Mouse (Mus musculus) T-cell, adult 2 months (primary cell): ENCODE measurements around the gene Ncor2.
A peak's percentile ranks its signal among the peaks of the same experiment; 100 is the strongest.

Source experiments
- DNase-seq: peaks from one replicate; pipeline ENCODE4 v3.0.0; 2022; ENCODE audit warnings: low spot score

The Ncor2 gene

DNA sequence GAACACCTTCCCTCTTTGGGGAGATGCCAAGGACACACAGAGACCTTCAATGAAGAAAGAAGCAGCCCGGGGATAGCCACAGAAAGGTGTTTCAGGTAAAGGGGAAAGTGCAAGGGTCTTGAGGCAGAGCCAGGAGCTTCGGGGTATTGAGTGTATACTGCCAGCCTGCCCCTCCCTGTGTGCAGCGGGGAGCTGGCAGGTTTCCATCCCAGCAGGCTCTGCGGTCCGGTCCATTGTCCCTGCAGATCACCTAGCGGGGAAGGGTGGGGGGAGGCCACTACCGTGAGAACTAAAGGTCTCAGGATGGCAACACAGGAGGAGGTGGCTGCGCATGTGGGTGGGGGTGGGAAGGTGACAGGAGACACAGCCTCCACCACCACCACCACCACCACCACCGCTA lies 12.6 kb upstream of the Ncor2 start:
- no peak for DNase-seq

DNA sequence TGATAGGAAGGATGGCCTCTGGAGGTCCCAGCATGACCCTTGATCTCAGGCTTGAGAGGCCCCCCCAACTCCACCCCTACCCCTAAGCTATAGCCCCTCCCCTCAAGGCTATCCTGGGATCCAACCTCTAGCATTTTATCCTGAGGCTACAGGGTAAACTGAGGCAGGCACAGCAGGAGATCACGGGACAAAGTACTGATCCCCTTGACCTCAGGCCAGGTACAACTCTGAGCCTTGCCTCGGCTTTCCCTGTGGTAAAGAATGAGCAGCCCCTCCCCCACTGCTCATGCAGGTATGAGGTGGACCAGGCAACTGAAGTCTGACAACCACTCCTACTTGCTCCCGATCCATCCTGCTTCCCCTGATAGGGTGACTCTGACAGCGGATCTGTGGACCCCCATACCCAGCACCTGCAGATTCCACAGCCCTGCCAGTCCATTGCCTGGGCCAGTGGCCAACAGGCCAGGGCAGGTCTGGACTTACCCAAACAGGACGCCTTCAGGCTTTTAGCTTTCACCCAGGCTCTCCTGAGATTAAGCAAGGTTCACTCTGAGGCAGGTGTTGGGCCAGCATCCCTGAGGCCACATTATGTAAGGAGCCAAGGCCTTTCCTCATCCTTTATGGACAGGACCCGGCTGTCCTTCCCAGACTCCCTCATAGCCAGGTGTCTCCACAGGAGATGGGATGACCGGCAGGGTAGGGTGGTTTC lies 11.2 kb upstream of the Ncor2 start:
- DNase-seq = no peak

DNA sequence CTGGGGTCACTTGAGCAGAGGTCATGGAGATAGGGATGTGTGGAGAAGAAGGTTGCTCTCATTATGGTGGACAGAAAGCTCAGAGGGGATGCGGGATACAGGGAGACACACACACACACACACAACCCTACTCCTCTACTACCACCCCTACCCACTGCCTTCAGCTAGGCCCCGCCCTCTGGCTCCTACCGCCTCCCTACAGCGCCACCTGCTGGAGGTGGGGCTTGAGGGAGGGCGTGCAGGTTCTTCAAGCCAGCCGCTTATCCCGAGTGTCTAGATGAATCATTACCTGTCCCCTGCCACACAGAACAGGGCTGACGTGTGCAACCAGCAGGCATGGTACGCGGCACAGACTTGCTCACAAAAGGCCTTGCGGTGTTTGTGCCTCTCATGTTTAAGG lies 10.6 kb upstream of the Ncor2 start:
- DNase-seq = peak; percentile 88

DNA sequence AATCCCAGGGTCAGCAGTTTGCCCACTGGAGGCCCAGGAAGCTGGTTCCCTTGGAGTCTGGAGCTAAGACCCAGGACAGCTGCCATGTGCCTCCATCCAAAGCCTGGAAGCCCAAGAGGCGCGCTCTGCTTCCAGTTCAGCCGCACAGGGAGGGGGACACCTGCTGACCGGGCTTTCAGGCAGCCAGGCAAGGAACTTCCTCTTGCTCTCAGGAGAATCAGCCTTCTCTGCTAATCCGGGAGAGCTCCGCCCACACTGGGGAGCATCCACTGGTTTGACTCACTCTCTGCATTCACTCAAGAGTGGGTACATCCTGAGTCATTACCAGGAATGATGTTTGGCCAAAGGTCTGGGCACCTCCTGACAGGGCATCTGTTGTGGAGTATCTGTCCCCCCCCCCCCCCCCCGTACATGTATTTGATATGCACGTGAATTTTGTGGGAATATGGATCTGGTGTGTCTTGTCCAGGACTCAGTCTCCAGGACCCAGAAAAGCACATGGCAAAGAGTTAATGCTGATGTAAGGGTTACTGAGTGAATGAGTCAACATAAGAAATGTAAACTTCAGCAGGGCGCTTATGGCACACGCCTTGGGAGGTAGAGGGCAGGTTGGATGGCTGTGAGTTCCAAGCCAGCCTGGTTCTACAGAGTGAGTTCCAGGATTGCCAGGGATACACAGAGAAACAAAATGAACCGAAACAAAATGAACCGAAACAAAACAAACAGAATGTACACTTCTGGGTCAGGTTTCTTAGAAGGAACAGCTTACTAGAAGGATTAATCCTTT lies 10.0 kb upstream of the Ncor2 start:
- DNase-seq = no peak

DNA sequence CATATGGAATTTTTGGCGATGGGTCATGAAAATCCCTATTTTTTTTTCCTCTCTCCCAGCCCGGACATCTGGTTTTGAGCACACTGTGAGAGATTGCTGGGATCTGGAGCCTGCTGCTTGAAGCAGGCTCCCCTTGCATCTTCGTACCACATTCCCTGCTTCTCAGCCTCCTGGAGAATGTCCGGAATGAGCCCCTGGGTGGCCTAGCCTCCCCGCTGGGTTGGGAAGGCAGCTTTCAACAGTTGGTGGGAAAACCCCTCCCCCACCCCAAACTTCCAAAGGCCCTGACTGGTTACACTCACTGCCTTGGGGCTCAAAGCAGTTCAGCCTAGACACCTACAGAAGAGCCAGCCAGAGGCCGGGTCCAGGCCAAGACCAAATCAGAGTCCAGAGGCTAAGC lies 5.8 kb upstream of the Ncor2 start:
- no peak for DNase-seq

DNA sequence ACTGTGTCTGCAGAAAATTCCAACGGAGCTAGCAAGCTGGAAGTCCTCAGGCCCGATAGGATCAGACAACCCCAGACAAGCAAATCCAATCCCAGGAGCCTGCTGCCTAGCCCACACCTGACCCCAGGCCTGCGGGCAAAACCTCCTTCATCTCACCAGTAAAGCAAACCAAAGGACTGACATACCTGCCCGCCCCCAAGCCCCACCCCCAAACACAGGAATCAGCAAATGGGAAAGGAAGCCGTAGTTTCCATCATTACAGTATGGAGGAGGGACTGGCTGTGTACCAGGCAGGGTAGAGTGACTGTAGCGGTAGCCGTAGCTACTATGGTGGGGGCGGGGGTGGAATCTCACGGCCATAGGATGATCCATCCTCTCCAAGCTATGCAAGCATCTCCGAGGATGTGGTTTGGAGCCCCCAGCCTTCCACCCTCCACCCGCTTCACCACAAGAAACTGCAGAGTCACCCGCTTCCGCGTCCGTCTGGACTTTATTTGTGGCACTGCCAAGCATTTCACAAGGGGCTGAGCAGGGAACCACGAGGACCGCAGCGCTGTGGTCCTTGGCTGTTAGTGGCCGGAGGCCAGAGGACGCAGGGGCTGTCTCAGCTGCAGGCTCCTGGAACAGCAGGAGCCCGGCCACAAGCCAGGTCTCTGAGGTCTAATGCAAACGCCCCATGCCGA lies 4.4 kb upstream of the Ncor2 start:
- DNase-seq = peak; percentile 62

DNA sequence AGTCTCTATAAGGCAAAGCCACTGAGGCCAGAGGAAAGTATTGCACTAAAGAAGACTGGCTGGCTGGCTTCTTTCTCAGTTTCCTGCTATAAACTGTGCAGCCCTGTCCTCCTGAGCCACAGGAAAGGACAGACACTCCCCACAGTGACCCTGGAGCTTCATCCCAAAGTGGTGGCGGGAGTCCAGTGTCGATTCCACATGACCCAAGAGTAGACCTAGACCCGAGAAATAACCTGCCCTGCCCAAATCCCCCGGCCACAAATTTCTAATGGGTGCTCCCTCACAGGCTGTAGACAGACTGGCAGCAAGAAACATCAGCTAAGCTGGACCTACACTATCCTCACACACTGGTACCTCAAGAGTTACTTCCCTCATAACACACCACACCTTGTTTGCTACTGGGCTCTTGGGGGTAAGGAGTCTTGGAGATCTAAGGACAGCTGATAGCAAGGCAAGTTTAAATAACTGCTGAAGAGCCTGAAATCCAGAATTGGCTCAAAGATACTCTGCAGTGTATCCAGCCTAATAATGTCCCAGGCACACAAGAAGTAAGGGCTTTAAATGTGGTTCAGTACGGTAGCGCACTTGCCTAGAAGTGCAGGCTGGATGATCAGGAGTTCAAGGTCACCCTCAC lies 1.7 kb upstream of the Ncor2 start:
- no peak for DNase-seq

DNA sequence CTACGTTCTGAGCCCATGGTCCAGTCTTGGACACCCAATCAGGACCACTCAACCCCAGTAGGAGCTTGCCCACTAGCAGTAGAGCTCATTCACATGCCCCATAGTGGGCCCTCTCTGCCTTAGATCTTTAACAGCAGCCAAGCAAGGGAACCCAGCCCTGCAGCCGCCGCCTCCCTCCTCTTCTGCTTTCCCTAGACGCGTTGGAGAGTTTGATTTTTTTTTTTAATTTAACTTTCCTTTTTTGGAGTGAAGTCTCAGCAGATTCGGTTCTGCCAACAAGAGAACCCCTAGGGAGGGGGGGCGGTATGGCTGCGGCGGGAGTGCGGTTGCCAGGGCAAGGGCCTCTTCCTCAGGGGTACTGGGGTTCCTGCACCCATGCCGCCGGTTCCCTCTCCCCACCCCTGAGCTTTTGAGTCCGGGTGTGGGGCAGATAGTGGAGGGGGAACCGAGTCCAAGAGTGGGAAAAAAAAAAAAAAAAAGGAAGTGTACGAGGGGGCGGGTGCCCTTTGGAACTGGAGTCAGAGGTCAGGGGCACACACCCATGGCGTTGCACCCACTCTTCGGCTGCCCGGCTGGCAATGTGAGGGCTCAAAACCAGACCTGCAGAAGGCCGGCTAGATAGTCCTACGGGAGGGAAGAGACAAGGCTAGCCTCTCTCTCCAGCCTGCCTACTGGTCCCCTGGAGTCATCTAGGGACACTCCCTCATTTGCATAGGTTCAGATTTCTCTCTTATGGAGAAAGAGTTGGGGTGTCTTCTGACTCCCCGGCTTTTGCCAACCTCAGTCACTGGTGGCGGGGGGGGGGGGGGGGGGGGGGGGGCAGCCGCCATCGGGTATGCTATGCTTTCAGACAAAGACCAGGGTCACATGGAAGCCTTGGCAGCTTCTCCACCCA lies 963 bp upstream of the Ncor2 start:
- DNase-seq = peak; percentile 37

DNA sequence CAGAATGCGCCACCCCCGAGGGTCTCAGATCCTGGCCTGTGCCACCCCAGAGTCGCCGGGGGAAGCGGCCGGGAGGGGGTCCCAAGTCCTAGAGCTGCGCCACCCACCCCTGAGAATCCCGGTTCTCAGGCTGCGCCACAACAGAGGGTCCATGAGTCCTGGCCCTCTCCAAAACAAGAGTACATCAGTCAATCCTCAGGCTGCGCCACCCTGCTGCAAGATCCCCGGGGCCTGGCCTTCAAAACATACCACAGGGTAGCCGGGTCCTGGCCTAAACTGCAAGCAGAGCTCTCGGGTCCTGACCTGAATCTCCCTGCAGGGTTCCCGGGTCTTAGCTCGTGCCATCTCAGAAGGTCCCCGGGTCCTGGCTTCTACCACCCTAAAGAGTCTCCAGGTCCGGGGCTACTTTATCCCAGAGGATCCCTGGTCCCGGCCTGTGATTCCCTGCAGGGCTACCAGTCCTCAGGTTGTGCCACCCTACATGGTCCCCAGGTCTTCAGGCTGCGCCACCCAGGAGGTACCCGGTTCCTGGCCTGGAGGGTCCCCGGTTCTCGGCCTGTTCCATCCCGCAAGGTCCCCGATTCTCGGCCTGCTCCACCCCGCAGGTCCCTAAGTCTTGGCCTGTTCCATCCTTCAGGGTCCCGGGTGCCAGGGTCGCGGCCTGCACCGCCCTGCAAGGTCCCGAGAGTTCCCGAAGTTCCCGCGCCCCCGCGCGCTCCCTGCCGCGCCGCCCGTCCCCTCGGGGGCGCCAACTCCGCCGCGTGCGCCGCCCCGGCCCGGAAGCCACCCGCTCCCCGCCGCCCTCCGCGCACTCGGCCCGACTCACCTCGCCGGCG lies 630 bp downstream of the Ncor2 start:
- DNase-seq = peak; percentile 37

DNA sequence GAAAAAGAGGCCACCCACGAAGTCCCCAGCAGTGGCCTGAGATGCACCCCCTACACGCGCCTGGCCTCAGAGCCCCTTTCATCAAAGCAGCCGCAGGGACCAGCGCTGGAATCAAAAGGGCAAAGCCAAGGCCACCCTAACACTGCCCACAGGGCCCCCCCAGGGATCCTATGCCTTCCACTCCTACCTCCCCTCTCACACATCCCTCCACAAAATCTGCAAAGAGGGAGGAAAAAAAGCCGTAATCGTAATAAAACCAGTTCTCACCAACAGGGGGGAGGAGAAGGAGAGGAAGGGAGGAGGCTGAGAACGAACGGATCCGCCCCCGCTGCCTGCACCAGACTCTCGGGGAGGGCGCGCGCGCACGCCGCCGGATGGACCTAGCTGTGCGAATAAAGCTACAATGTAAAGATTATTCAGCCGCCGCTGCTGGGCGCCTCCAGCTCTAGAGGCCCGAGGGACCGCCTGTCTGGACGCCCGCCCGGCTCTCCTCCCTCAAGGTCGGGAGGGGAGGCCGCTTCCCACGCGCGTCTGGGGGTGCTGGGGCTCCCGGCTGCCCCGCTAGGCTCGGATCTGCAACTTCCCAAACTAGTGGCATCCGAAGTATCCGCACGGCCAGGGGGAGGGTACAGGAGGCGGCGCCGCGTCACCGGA lies 1.4 kb downstream of the Ncor2 start:
- peak; percentile 85 for DNase-seq

DNA sequence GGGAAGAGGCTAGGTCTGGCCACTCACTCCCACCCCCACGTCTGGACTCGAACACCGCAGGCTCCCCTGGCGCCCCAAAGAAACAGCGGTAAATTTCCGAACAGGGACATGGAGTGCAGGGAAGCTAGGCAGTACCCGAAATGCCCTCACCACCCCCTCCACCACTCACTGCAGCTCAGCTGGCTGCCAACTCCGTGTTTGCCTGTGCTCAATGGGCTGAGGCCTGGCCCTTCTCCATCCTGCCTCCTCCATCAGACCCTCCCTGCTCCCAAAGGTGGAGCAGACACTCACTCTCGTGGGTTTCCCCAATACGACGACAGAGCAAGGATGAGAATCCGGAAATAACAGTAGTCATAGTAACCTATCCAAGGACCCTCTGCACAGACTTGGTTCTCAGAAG lies 2.2 kb downstream of the Ncor2 start:
- no peak for DNase-seq

DNA sequence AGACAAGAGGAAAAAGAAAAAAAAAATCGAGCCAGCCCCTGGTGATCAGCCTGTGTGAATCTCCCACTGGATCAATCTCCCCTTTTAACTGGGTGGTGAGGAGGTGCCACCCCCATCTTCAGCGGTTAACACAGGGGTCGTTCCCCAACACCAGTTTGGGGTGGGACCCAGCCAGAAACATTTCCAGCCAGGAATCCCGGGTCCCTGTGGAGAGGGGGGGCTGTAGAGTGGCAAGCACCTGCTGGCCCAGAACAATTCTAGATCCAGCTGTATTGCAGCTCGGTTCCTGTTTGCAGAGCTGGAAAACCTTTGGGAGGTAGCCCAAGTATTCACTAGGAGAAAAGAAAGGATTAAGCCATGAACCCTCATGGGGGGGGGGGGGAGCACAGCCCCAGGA lies 2.7 kb downstream of the Ncor2 start:
- no peak for DNase-seq

DNA sequence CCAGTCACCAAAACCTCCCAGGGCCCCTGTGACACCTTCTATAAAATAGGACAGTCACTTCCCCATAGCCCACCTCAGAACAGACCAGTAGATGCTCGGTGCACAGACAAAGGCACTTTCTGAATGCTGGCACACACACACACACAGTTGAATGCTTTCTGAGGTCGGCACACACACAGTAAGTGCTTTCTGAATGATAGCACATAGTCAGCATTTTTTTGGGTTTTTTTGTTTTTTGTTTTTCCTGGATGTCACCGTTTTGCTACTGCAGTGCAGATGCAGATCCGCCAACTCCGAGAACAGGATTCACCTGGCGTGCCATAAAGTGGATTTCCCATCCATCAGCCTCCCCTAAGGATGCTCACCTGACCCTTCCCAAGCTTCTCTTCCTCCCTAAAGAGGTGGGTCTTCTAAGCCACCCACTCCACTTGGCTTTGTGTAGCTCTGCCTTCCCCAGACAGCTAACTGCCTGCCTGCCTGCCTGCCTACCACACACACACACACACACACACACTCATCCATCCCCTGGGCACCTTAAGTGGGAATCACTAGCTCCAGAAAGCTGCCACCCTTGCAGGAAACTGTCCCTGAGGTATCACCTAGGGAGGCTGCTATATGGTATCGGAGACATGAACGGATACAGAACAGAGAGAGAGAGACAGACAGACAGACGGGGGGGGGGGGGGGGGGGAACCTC lies 3.2 kb downstream of the Ncor2 start:
- no peak for DNase-seq

DNA sequence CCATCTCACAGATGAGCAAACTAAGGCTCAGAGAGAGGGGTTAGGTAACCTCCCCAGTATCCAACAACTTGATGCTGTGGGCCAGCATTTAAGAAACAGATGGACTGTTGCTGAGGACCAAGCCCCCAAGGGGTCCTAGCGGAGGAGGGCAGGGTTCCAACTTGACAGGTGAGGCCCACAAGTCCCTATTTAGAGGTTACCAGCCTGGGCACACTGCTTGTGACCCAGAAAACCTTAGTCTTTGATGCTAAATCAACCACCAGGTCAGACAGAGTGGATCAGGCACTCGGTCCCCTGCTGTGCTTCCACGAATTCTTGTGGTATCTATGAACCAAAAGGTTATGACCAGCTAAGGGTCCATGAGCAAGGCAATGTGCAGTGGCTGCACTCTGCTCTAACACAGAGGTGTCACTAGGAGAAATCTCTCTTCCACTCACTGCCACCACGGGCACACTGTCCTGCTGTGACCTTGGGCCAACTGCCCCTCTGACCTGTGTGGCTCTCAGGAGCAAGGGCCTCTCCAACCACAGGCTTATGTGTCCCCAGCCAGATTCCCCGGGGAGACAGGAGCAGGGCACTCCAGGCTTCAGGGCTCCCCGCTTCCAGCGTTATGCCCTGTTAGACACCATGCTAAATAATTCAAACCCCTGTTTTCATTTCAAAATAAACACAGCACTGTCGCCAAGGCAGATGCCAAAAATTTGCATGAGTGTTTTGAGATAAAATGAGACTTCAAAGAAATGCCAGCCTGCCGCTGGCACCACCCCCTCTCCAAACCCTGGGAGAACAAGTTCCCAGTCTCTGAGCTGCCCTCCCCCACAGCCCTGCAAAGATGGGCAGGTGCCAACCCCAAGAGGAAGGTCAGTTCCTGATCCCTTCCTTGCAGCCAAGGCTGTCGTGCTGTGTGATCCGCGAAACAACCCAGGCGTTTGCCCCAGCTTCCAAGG lies 4.0 kb downstream of the Ncor2 start:
- no peak for DNase-seq

DNA sequence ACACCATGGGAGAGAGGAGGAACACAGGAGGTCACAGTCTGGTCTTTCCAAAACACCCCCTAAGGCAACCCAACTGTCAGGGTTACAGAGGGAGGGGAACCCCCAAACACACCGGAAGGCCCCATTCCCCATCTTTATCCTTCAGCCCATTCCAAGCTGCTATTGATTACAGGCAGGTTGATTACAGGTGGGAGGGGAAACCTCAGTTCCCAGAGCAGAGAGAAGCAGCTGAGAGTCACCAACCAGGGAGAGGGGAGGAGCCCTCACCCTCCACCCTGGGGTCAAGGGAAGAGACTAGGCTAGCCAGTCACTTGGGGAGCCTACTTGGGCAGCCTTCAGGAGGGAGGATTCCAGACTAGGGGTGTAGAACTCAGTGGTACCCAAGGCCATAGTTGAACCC lies 5.2 kb downstream of the Ncor2 start:
- DNase-seq = no peak

DNA sequence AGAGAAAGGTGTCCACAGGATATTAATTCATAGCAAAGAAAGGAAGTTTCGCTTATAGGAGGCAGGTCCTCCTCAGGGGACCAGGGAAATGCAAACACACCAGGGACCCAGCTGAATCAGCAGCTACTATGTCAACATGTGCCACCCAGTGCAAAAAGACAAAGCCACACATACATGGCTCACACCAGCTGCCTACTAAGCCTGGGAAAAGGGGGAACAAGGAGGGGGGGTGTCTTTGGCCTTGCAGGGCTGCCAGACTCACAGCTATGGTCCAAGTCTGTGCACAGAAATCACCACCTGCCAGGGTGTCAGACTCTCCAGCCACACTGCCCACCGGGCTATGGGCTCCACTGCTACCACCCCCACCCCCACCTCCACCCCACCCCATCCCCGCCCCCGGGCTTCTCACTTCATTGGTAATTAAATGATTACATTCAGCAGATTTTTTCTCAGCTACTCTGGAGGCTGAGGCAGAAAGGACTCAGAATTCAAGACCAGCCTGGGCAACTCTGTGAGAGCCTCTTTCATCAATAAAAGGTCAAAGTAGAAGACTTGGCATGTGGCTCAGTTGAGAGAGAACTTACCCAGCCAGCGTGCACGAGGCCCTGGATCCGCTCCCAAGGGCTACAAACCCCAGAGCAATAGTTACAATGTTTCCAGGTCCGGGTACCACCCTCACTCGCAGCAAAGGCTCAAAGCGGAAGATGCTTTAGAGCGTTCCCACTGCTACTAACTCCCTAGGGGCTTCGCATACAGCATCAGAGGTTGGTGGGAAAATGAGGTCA lies 6.0 kb downstream of the Ncor2 start:
- no peak for DNase-seq

DNA sequence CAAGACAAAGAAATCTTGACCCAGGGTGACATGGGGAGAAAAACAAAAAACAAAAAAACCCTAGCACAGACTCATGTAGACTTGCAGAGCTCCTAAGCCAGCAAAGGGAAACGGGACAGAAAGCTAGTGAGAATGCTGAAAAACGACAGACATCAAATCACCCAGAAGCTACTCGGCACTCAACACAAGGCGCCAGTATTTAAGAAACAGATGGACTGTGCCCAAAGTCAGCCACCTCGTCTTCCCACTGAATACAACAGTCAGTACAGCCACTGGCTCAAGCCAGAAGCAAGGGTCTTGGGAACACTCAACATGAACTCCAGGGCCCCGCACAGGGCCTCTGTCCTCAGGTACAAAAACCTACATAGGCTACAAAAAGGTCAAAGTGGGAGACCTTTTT lies 7.8 kb downstream of the Ncor2 start:
- no peak for DNase-seq
